Comparison of ENCODE assay signal across 8 mouse cellular contexts in genomic region chr8:47370421-47371080, GRCm38 (mm10).
DNase-seq lines count a peak whose midpoint lies in the region; ATAC-seq and TF ChIP-seq lines count a peak whose summit lies in the region.

No protein-coding gene starts in this region.

- H3K27me3 ChIP-seq in heart, embryonic 11.5 days (ENCODE audit: control insufficient read depth, insufficient read depth, low read length): peaks cover 11% of the 10 kb centered on the region
- no peaks in the 10 kb centered on the region for H3K27me3 ChIP-seq in kidney, adult 2 months (replicated peaks; ENCODE audit: control insufficient read depth, insufficient read depth, low read length)
- no peaks in the 10 kb centered on the region for H3K27me3 ChIP-seq in limb, embryonic 11.5 days (ENCODE audit: control insufficient read depth, insufficient read depth, low read length)
- H3K27me3 ChIP-seq in splenic B cell, adult 2 months (ENCODE audit: control insufficient read depth, insufficient read depth, low read length, poor library complexity, severe bottlenecking): no peaks in the 10 kb centered on the region

- TF ChIP-seq POLR2A in cortical plate, adult 2 months (IDR thresholded peaks at IDR 0.05; ENCODE audit: extremely low read depth, insufficient read depth, low read length): no peak
- no peak for TF ChIP-seq POLR2A in kidney, adult 2 months (IDR thresholded peaks at IDR 0.05; ENCODE audit: low read depth, low read length)

- H3K27ac ChIP-seq in heart, embryonic 11.5 days (ENCODE audit: low read depth, low read length): no peak overlapping the region
- no peak overlapping the region for H3K27ac ChIP-seq in cortical plate, adult 2 months (ENCODE audit: insufficient read depth, low read length)
- H3K27ac ChIP-seq in kidney, adult 2 months (ENCODE audit: insufficient read depth, low read depth, low read length): no peak overlapping the region
- no peak overlapping the region for H3K27ac ChIP-seq in limb, embryonic 11.5 days (replicated peaks; ENCODE audit: low read depth, low read length)

- H3K36me3 ChIP-seq in heart, embryonic 11.5 days (ENCODE audit: control insufficient read depth, insufficient read depth, low read length): no peaks in the 10 kb centered on the region
- H3K36me3 ChIP-seq in kidney, adult 2 months (ENCODE audit: control insufficient read depth, insufficient read depth, low read length): no peaks in the 10 kb centered on the region
- no peaks in the 10 kb centered on the region for H3K36me3 ChIP-seq in limb, embryonic 11.5 days (ENCODE audit: control insufficient read depth, insufficient read depth, low read length)
- H3K36me3 ChIP-seq in splenic B cell, adult 2 months (ENCODE audit: control insufficient read depth, insufficient read depth, low read length, poor library complexity, severe bottlenecking): no peaks in the 10 kb centered on the region

- no peak overlapping the region for H3K4me3 ChIP-seq in heart, embryonic 11.5 days (ENCODE audit: low read depth, low read length)
- no peak overlapping the region for H3K4me3 ChIP-seq in cortical plate, adult 2 months (ENCODE audit: insufficient read depth, low read length)
- no peak overlapping the region for H3K4me3 ChIP-seq in kidney, adult 2 months (ENCODE audit: insufficient read depth, low read depth, low read length)
- no peak overlapping the region for H3K4me3 ChIP-seq in limb, embryonic 11.5 days (ENCODE audit: low read depth, low read length)

- 30% methylated on average over 15 of the region's 15 CpGs for WGBS in heart, embryonic 11.5 days (ENCODE audit: insufficient replicate concordance)
- 24% methylated on average over 15 of the region's 15 CpGs for WGBS in kidney, adult 2 months
- whole genome bisulfite sequencing in limb, embryonic 11.5 days: 29% methylated on average over 15 of the region's 15 CpGs

- H3K4me1 ChIP-seq in heart, embryonic 11.5 days (ENCODE audit: control insufficient read depth, insufficient read depth, low read length): 0 out of 2 replicates have a peak, but pooled peaks cover 2% of the 10 kb centered on the region
- peaks cover 3% of the 10 kb centered on the region; the same call in 1 of the 2 replicates for H3K4me1 ChIP-seq in cortical plate, adult 2 months (ENCODE audit: control insufficient read depth, insufficient read depth, low read length)
- peaks cover 15% of the 10 kb centered on the region for H3K4me1 ChIP-seq in kidney, adult 2 months (ENCODE audit: control insufficient read depth, insufficient read depth, low read length)
- peaks cover 5% of the 10 kb centered on the region for H3K4me1 ChIP-seq in limb, embryonic 11.5 days (ENCODE audit: control insufficient read depth, insufficient read depth, low read length)

- peak; percentile 86 for TF ChIP-seq CTCF in cortical plate, adult 2 months (IDR thresholded peaks at IDR 0.05; ENCODE audit: extremely low read depth, insufficient read depth, low read length)
- peak; percentile 87 for TF ChIP-seq CTCF in kidney, adult 2 months (conservative IDR thresholded peaks at IDR 0.05; ENCODE audit: insufficient read depth, insufficient read length, low read depth, low read length)

- ATAC-seq in heart, embryonic 11.5 days (replicated peaks; ENCODE audit: insufficient number of reproducible peaks, low FRiP score, low TSS enrichment): no peak
- ATAC-seq in limb, embryonic 11.5 days (ENCODE audit: insufficient number of reproducible peaks, low FRiP score, low TSS enrichment, low read depth): peak; percentile 60; the same call in 1 of the 2 replicates
- 0 out of 2 replicates have a peak, but pooled peaks have one; percentile 36 for ATAC-seq in monocyte, adult 5-6 weeks (replicated peaks; ENCODE audit: insufficient number of reproducible peaks, low FRiP score, low TSS enrichment, poor library complexity, severe bottlenecking)

- H3K9me3 ChIP-seq in heart, embryonic 11.5 days (replicated peaks; ENCODE audit: control insufficient read depth, low read length): no peaks in the 10 kb centered on the region; the same call in 1 of the 2 replicates
- no peaks in the 10 kb centered on the region for H3K9me3 ChIP-seq in limb, embryonic 11.5 days (ENCODE audit: control insufficient read depth, low read length)

- no peak overlapping the region for H3K4me2 ChIP-seq in heart, embryonic 11.5 days
- no peak overlapping the region for H3K4me2 ChIP-seq in limb, embryonic 11.5 days (ENCODE audit: low read depth, severe bottlenecking)

- no peak overlapping the region for H3K9ac ChIP-seq in heart, embryonic 11.5 days (ENCODE audit: low read depth, low read length)
- H3K9ac ChIP-seq in limb, embryonic 11.5 days (ENCODE audit: low read length): no peak overlapping the region

- peak; percentile 85 to 90 for DNase-seq in heart, adult 18-20 months
- peak; percentile 69 for DNase-seq in gastrocnemius, postnatal 25 days
- peak; percentile 90 for DNase-seq in kidney, adult 2 months
- peak; percentile 89 for DNase-seq in limb, embryonic 11.5 days (ENCODE audit: low spot score)
- DNase-seq in splenic B cell, adult 2 months (ENCODE audit: low read depth, low spot score): peak; percentile 77
